Mouse (Mus musculus) inflammation-experienced regulatory T-cells, adult 6 months (primary cell): ENCODE measurements around the gene Arpc5. TPM values are rescaled to one million over a fixed set of nuclear protein-coding genes. Genes with fewer than 3 reads are reported as not detected.

Experiments used
- ATAC-seq: one replicate; pipeline ENCODE4 v1.8.0; 2017
- polyA plus RNA-seq, 3 experiments: library from polyadenylated mRNA; unstranded; fragments of 100-300 nt; shearing (Covaris generic); gene quantifications; one replicate each; pipeline ENCODE4 v1.2.1; 2017

The Arpc5 gene
- polyA plus RNA-seq, 3 experiments from 2014 or later: 480 to 854 (median 552) TPM

GRCm38 (mm10) chr1:152817027-152817769 lies 50.9 kb downstream of the Arpc5 start:
- no peak for ATAC-seq

- no peak for ATAC-seq
Measured at GRCm38 (mm10) chr1:152817794-152818193, 51.5 kb downstream of the Arpc5 start.

- no peak for ATAC-seq
Measured at GRCm38 (mm10) chr1:152819558-152819957, 53.2 kb downstream of the Arpc5 start.

GRCm38 (mm10) chr1:152820911-152821695 lies 54.8 kb downstream of the Arpc5 start:
- ATAC-seq: no peak

GRCm38 (mm10) chr1:152821746-152822145 lies 55.4 kb downstream of the Arpc5 start:
- no peak for ATAC-seq

- no peak for ATAC-seq
Measured at GRCm38 (mm10) chr1:152824206-152824605, 57.9 kb downstream of the Arpc5 start.

Other genes with a start within 250 kb of the Arpc5 start
- gene Apobec4, start 16.0 kb upstream of the Arpc5 start, polyA plus RNA-seq: not detected
- under 1 TPM in 2 of 3 experiments, not detected in 1; 0.74 to 0.94 TPM for gene Rgl1, start 191 bp upstream of the Arpc5 start, polyA plus RNA-seq
- 1 to 10 TPM; 2.4 to 5.4 (median 2.8) TPM for gene Ncf2, start 33.7 kb downstream of the Arpc5 start, polyA plus RNA-seq
- 10 to 100 TPM; 34.6 to 43.5 (median 38.8) TPM for gene Smg7, start 136.1 kb downstream of the Arpc5 start, polyA plus RNA-seq
- gene Nmnat2, start 188.5 kb downstream of the Arpc5 start, polyA plus RNA-seq: 1 to 10 TPM in 2 of 3 experiments, under 1 TPM in 1; 0.34 to 4.1 (median 1.1) TPM